Mouse (Mus musculus) thymus, postnatal 14 days (tissue): ENCODE measurements at regions not wholly inside any gene's neighbourhood (a gene's known extent, or its start where the extent isn't known, plus 50 kb on each side); places are given as distances from the start of the nearest gene placed in this dataset.

ENCODE experiments used
- DNase-seq: peaks from one replicate; pipeline ENCODE4 v3.0.0; 2021

- no peak for DNase-seq
These were observed 131.6 kb downstream of the Cryba4 start for GRCm38 (mm10) chr5:112120766-112121165.

- DNase-seq: no peak
These were observed 130.8 kb downstream of the Cryba4 start for GRCm38 (mm10) chr5:112121554-112121953.

- DNase-seq: no peak
These were observed 129.7 kb downstream of the Cryba4 start for GRCm38 (mm10) chr5:112122581-112122980.

- DNase-seq: no peak
These were observed 125.1 kb downstream of the Cryba4 start for GRCm38 (mm10) chr5:112127171-112127570.

- DNase-seq: no peak
These were observed 119.6 kb downstream of the Cryba4 start for GRCm38 (mm10) chr5:112132746-112133145.

- DNase-seq: no peak
These were observed 118.4 kb downstream of the Cryba4 start for GRCm38 (mm10) chr5:112133688-112134573.

- DNase-seq: no peak
These were observed 115.7 kb downstream of the Cryba4 start for GRCm38 (mm10) chr5:112136646-112137045.

GRCm38 (mm10) chr5:112138246-112138645 lies 114.1 kb downstream of the Cryba4 start:
- DNase-seq: no peak

- no peak for DNase-seq
These were observed 109.6 kb downstream of the Cryba4 start for GRCm38 (mm10) chr5:112142731-112143130.

GRCm38 (mm10) chr5:112143993-112144621 lies 108.2 kb downstream of the Cryba4 start:
- DNase-seq: no peak

GRCm38 (mm10) chr5:112153675-112154085 lies 98.6 kb downstream of the Cryba4 start:
- DNase-seq: peak; percentile 82

- DNase-seq: no peak
These were observed 97.7 kb downstream of the Cryba4 start for GRCm38 (mm10) chr5:112154650-112155049.

- no peak for DNase-seq
These were observed 97.3 kb downstream of the Cryba4 start for GRCm38 (mm10) chr5:112155051-112155450.

- no peak for DNase-seq
These were observed 96.3 kb downstream of the Cryba4 start for GRCm38 (mm10) chr5:112156005-112156404.

- no peak for DNase-seq
These were observed 85.7 kb downstream of the Cryba4 start for GRCm38 (mm10) chr5:112166410-112167175.

GRCm38 (mm10) chr5:112167790-112168189 lies 84.5 kb downstream of the Cryba4 start:
- no peak for DNase-seq

GRCm38 (mm10) chr5:112171325-112171724 lies 81.0 kb downstream of the Cryba4 start:
- no peak for DNase-seq

- peak; percentile 48 for DNase-seq
These were observed 72.9 kb downstream of the Cryba4 start for GRCm38 (mm10) chr5:112179213-112180057.

GRCm38 (mm10) chr5:112182775-112183174 lies 69.5 kb downstream of the Cryba4 start:
- peak; percentile 30 for DNase-seq

GRCm38 (mm10) chr5:112195667-112196066 lies 56.7 kb downstream of the Cryba4 start:
- DNase-seq: no peak
